11 mouse cellular contexts compared by ENCODE assay signal in genomic region chr9:92707011-92707410, GRCm38 (mm10).
"Had no signal": no experiment of that assay in that cellular context is flagged by ENCODE, and none has a peak within 500 bp of the region (broad histone marks: within the 10 kb centered on the region; RNA-seq: fewer than 3 reads in every experiment).

No protein-coding gene starts in this region.

- H3K4me2 ChIP-seq: kidney, embryonic 15.5 days had no signal

- H3K4me3 ChIP-seq: kidney, embryonic 15.5 days; midbrain, embryonic 10.5 days had no signal

- H3K36me3 ChIP-seq: kidney, embryonic 15.5 days; midbrain, embryonic 10.5 days had no signal

- H3K27me3 ChIP-seq: kidney, embryonic 15.5 days had no signal

- H3K9me3 ChIP-seq: kidney, embryonic 15.5 days; midbrain, embryonic 10.5 days had no signal

- DNase-seq: kidney, adult 2 months; kidney, postnatal 14 days; left cerebral cortex, postnatal 4 days; lung, adult 18-20 months; lung, postnatal 36 days; midbrain, embryonic 14.5 days; right cerebral cortex, postnatal 14 days; thymus, postnatal 36 days had no signal

- H3K9ac ChIP-seq: kidney, embryonic 15.5 days; liver, embryonic 14.5 days had no signal

- H3K4me1 ChIP-seq: kidney, embryonic 15.5 days; midbrain, embryonic 10.5 days had no signal

- H3K27ac ChIP-seq: kidney, embryonic 15.5 days; liver, embryonic 14.5 days; midbrain, embryonic 10.5 days had no signal
